Mouse (Mus musculus) urinary bladder, adult 2 months (tissue): ENCODE data around the gene 9430015G10Rik. TPM values are rescaled to one million over a fixed set of nuclear protein-coding genes. Genes with fewer than 3 reads are reported as not detected.

Experiments
- DNase-seq: peaks from one replicate; pipeline ENCODE4 v3.0.0; 2022; ENCODE audit warnings: low spot score
- polyA plus RNA-seq: library from polyadenylated mRNA; depleted of rRNA; stranded (reverse); fragments of >200 nt; gene quantifications from 2 replicates; pipeline ENCODE4 v1.2.3, GENCODE M21; 2012; rRNA removed

The 9430015G10Rik gene
- polyA plus RNA-seq, 1 experiment = 22.4 TPM

DNA sequence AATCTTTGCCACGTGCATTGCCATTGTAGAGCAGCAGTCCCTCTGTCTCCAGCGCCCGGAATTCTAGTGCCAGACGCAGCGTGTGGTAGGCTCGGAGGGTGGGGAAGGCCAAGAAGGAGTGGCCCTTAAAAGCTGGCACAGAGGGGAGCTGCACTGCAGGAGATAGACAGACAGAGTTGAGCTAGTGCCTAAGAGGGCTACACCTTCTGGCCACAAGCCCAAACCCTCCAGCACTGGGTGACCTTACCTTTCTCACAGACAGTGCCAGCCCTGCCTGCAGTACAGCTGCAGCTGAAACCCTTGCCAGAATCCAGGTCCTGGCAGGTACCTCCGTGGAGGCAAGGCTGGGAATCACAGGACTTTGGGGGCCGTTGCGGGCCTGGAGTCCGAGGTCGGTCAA lies 62.0 kb downstream of the 9430015G10Rik start:
- DNase-seq = peak; percentile 14

Other genes starting within 250 kb of the 9430015G10Rik start
- gene Tas1r3, start 246.6 kb upstream of the 9430015G10Rik start, polyA plus RNA-seq = 0.91 and 1.3 TPM in 2 replicates
- 17.1 and 18.5 TPM in 2 replicates for gene Cptp, start 240.5 kb upstream of the 9430015G10Rik start, polyA plus RNA-seq
- gene Ints11, start 240.4 kb upstream of the 9430015G10Rik start, polyA plus RNA-seq = 26.5 and 32.3 TPM in 2 replicates
- gene Pusl1, start 218.2 kb upstream of the 9430015G10Rik start, polyA plus RNA-seq = 43.7 and 55.5 TPM in 2 replicates
- gene Acap3, start 218.2 kb upstream of the 9430015G10Rik start, polyA plus RNA-seq = 23.7 and 29.2 TPM in 2 replicates
- 55.1 and 63.4 TPM in 2 replicates for gene Ube2j2, start 166.2 kb upstream of the 9430015G10Rik start, polyA plus RNA-seq
- gene C1qtnf12, start 147.7 kb upstream of the 9430015G10Rik start, polyA plus RNA-seq = 27.5 and 29.9 TPM in 2 replicates
- 5.3 and 6.1 TPM in 2 replicates for gene B3galt6, start 117.3 kb upstream of the 9430015G10Rik start, polyA plus RNA-seq
- gene Sdf4, start 117.1 kb upstream of the 9430015G10Rik start, polyA plus RNA-seq = 75.8 and 106 TPM in 2 replicates
- 3.0 and 3.9 TPM in 2 replicates for gene Tnfrsf4, start 96.1 kb upstream of the 9430015G10Rik start, polyA plus RNA-seq
- 2.1 and 3.4 TPM in 2 replicates for gene Tnfrsf18, start 83.8 kb upstream of the 9430015G10Rik start, polyA plus RNA-seq
- gene Ttll10, start 50.6 kb upstream of the 9430015G10Rik start, polyA plus RNA-seq = 16.3 and 18.2 TPM in 2 replicates
- gene Rnf223, start 20.5 kb downstream of the 9430015G10Rik start, polyA plus RNA-seq = 2.7 and 3.5 TPM in 2 replicates
- gene Agrn, start 87.5 kb downstream of the 9430015G10Rik start, polyA plus RNA-seq = 124 and 139 TPM in 2 replicates
- gene Isg15, start 90.8 kb downstream of the 9430015G10Rik start, polyA plus RNA-seq = 15.0 and 15.6 TPM in 2 replicates
- gene AW011738, start 93.3 kb downstream of the 9430015G10Rik start, polyA plus RNA-seq = 3.0 and 3.1 TPM in 2 replicates
- 0.10 and 0.18 TPM in 2 replicates for gene Perm1, start 105.9 kb downstream of the 9430015G10Rik start, polyA plus RNA-seq
- gene Plekhn1, start 124.9 kb downstream of the 9430015G10Rik start, polyA plus RNA-seq = 86.6 and 88.2 TPM in 2 replicates
- 57.9 and 67.2 TPM in 2 replicates for gene Noc2l, start 126.0 kb downstream of the 9430015G10Rik start, polyA plus RNA-seq
- 0.21 and 0.22 TPM in 2 replicates for gene Samd11, start 145.7 kb downstream of the 9430015G10Rik start, polyA plus RNA-seq
- not detected in 2 replicates for gene Vmn2r-ps159, start 221.1 kb downstream of the 9430015G10Rik start, polyA plus RNA-seq